Mouse (Mus musculus): ENCODE data around the gene Psenen. TPM values are rescaled to one million over a fixed set of nuclear protein-coding genes. Genes with fewer than 3 reads are reported as not detected.

The Psenen gene
- total and polyA plus RNA-seq, 3 experiments, result 75.6 to 109 (median 85.7) TPM

GRCm38 (mm10) chr7:30549880-30550279 lies 13.5 kb downstream of the Psenen start:
- H3K4me3 ChIP-seq, result no peak overlapping the region
- no peaks in the 10 kb centered on the region for H3K27me3 ChIP-seq (ENCODE audit: control insufficient read depth, insufficient read depth, low read length)
- DNase-seq, result no peak
- no peaks in the 10 kb centered on the region; the same call in 1 of the 2 replicates for H3K4me1 ChIP-seq (ENCODE audit: control insufficient read depth, insufficient read depth, low read length)
- no peak for TF ChIP-seq CTCF (IDR thresholded peaks at IDR 0.05)
- TF ChIP-seq POLR2A (IDR thresholded peaks at IDR 0.05; ENCODE audit: insufficient read depth, low read depth, low read length), result no peak
- no peak for TF ChIP-seq EP300 (IDR thresholded peaks at IDR 0.05; ENCODE audit: insufficient read depth, low read depth, low read length)
- H3K79me2 ChIP-seq (replicated peaks; ENCODE audit: control insufficient read depth, insufficient read depth, low read length), result no peaks in the 10 kb centered on the region
- H3K36me3 ChIP-seq (ENCODE audit: control insufficient read depth, insufficient read depth, low read length), result no peaks in the 10 kb centered on the region
- intact Hi-C loops (cut with DNase I), result loop anchor here (2.0 to 5.0 kb wide), 2 partner anchors 15 to 108 kb away; partner anchors contain the start of gene Arhgap33
- H3K27ac ChIP-seq, result no peak overlapping the region
- 73% methylated on average over 2 of the region's 2 CpGs for WGBS
- no peak overlapping the region for H3K9ac ChIP-seq (ENCODE audit: low read depth, low read length)

- Histone ChIP-seq H3K9ac (ENCODE audit: low read depth, low read length) (no peak overlapping the region), H3K79me2 (replicated peaks; ENCODE audit: control insufficient read depth, insufficient read depth, low read length) (no peaks in the 10 kb centered on the region), H3K4me1 (ENCODE audit: control insufficient read depth, insufficient read depth, low read length) (no peaks in the 10 kb centered on the region), H3K27ac (no peak overlapping the region), H3K27me3 (ENCODE audit: control insufficient read depth, insufficient read depth, low read length) (no peaks in the 10 kb centered on the region), H3K4me3 (no peak overlapping the region), H3K36me3 (ENCODE audit: control insufficient read depth, insufficient read depth, low read length) (no peaks in the 10 kb centered on the region)
- TF ChIP-seq CTCF (IDR thresholded peaks at IDR 0.05) (no peak), POLR2A (IDR thresholded peaks at IDR 0.05; ENCODE audit: insufficient read depth, low read depth, low read length) (no peak), EP300 (IDR thresholded peaks at IDR 0.05; ENCODE audit: insufficient read depth, low read depth, low read length) (no peak)
- whole genome bisulfite sequencing, result 86% methylated on average over 2 of the region's 2 CpGs
- DNase-seq, result no peak
- intact Hi-C loops (cut with DNase I), result no loop called here
These were observed 19.1 kb downstream of the Psenen start for GRCm38 (mm10) chr7:30544327-30544726.

- H3K79me2 ChIP-seq (replicated peaks; ENCODE audit: control insufficient read depth, insufficient read depth, low read length), result no peaks in the 10 kb centered on the region
- no peak overlapping the region for H3K9ac ChIP-seq (ENCODE audit: low read depth, low read length)
- DNase-seq, result no peak
- TF ChIP-seq CTCF (IDR thresholded peaks at IDR 0.05), result no peak
- TF ChIP-seq POLR2A (IDR thresholded peaks at IDR 0.05; ENCODE audit: insufficient read depth, low read depth, low read length), result no peak
- no peak for TF ChIP-seq EP300 (IDR thresholded peaks at IDR 0.05; ENCODE audit: insufficient read depth, low read depth, low read length)
- intact Hi-C loops (cut with DNase I), result no loop called here
- no peak overlapping the region for H3K4me3 ChIP-seq
- no peaks in the 10 kb centered on the region for H3K27me3 ChIP-seq (ENCODE audit: control insufficient read depth, insufficient read depth, low read length)
- H3K27ac ChIP-seq, result no peak overlapping the region
- no peaks in the 10 kb centered on the region for H3K36me3 ChIP-seq (ENCODE audit: control insufficient read depth, insufficient read depth, low read length)
- WGBS, result 89% methylated on average over 7 of the region's 7 CpGs
- no peaks in the 10 kb centered on the region for H3K4me1 ChIP-seq (ENCODE audit: control insufficient read depth, insufficient read depth, low read length)
These were observed 22.9 kb downstream of the Psenen start for GRCm38 (mm10) chr7:30540572-30540971.

GRCm38 (mm10) chr7:30534633-30535577 lies 28.5 kb downstream of the Psenen start, which contains the start of gene Arhgap33:
TSS of gene Arhgap33 (minus strand) at chr7:30535060.
- H3K27me3 ChIP-seq (ENCODE audit: control insufficient read depth, insufficient read depth, low read length), result no peaks in the 10 kb centered on the region
- intact Hi-C loops (cut with DNase I), result loop anchor here (2.0 to 5.0 kb wide), 2 partner anchors 16 to 163 kb away; no protein-coding TSS in a partner anchor
- WGBS, result 1% methylated on average over 76 of the region's 84 CpGs

GRCm38 (mm10) chr7:30533941-30534632 lies 29.3 kb downstream of the Psenen start:
- TF ChIP-seq CTCF (IDR thresholded peaks at IDR 0.05) (no peak), EP300 (IDR thresholded peaks at IDR 0.05; ENCODE audit: insufficient read depth, low read depth, low read length) (no peak), POLR2A (IDR thresholded peaks at IDR 0.05; ENCODE audit: insufficient read depth, low read depth, low read length) (no peak)
- H3K4me1 ChIP-seq (ENCODE audit: control insufficient read depth, insufficient read depth, low read length), result peaks cover 3% of the 10 kb centered on the region; the same call in 1 of the 2 replicates
- H3K9ac ChIP-seq (ENCODE audit: low read depth, low read length), result peak overlapping the region; percentile 80
- H3K27me3 ChIP-seq (ENCODE audit: control insufficient read depth, insufficient read depth, low read length), result no peaks in the 10 kb centered on the region
- H3K79me2 ChIP-seq (replicated peaks; ENCODE audit: control insufficient read depth, insufficient read depth, low read length), result no peaks in the 10 kb centered on the region
- DNase-seq, result peak in 1 of 2 experiments; percentile 41
- intact Hi-C loops (cut with DNase I), result loop anchor here (2.0 to 5.0 kb wide), 2 partner anchors 17 to 162 kb away; no protein-coding TSS in a partner anchor
- H3K27ac ChIP-seq, result no peak overlapping the region
- H3K36me3 ChIP-seq (ENCODE audit: control insufficient read depth, insufficient read depth, low read length), result no peaks in the 10 kb centered on the region
- WGBS, result 18% methylated on average over 26 of the region's 26 CpGs
- peak overlapping the region; percentile 66 for H3K4me3 ChIP-seq

More at GRCm38 (mm10) chr7:30534633-30535577, 28.5 kb downstream of the Psenen start, which contains the start of gene Arhgap33:
- TF ChIP-seq CTCF (IDR thresholded peaks at IDR 0.05) (no peak), EP300 (IDR thresholded peaks at IDR 0.05; ENCODE audit: insufficient read depth, low read depth, low read length) (no peak), POLR2A (IDR thresholded peaks at IDR 0.05; ENCODE audit: insufficient read depth, low read depth, low read length) (no peak)
- no peaks in the 10 kb centered on the region for H3K36me3 ChIP-seq (ENCODE audit: control insufficient read depth, insufficient read depth, low read length)
- peak within 1 kb of the TSS; percentile 66 for H3K4me3 ChIP-seq
- DNase-seq, result peak; percentile 96
- no peak within 1 kb of the TSS for H3K27ac ChIP-seq
- no peaks in the 10 kb centered on the region for H3K79me2 ChIP-seq (replicated peaks; ENCODE audit: control insufficient read depth, insufficient read depth, low read length)
- peak within 1 kb of the TSS; percentile 80 for H3K9ac ChIP-seq (ENCODE audit: low read depth, low read length)
- H3K4me1 ChIP-seq (ENCODE audit: control insufficient read depth, insufficient read depth, low read length), result peaks cover 3% of the 10 kb centered on the region; the same call in 1 of the 2 replicates
